Mouse (Mus musculus) ES-Bruce4 (cell line): Measurements from ENCODE around the gene Tbrg4. TPM values are rescaled to one million over a fixed set of nuclear protein-coding genes. Genes with fewer than 3 reads are reported as not detected.
"Not testable (repeated sequence)": the region's sequence is repeated elsewhere in the genome, so short reads cannot be mapped to it uniquely, and the experiment has no call there.

Source experiments
- H3K27ac ChIP-seq: 2 replicates; pipeline ENCODE4 v1.5.1; 2012; ENCODE audit warnings: low read length, inconsistent platforms; ENCODE audit not compliant: insufficient read depth
- H3K27me3 ChIP-seq: 2 replicates; pipeline ENCODE4 v1.6.1; 2012; ENCODE audit warnings: mild to moderate bottlenecking, low read length, inconsistent platforms; ENCODE audit not compliant: control insufficient read depth, poor library complexity, insufficient read depth, severe bottlenecking
- H3K36me3 ChIP-seq: 2 replicates; pipeline ENCODE4 v1.6.1; 2012; ENCODE audit warnings: inconsistent platforms, mild to moderate bottlenecking, low read length, moderate library complexity; ENCODE audit not compliant: control insufficient read depth, poor library complexity, insufficient read depth, severe bottlenecking
- H3K4me1 ChIP-seq: one replicate; pipeline ENCODE4 v1.8.1; 2011; ENCODE audit warnings: low read length; ENCODE audit not compliant: control insufficient read depth, insufficient read depth
- H3K4me3 ChIP-seq: 2 replicates; pipeline ENCODE4 v1.5.1; 2011; ENCODE audit warnings: low read depth, mild to moderate bottlenecking, low read length
- H3K9ac ChIP-seq: 2 replicates; pipeline ENCODE4 v1.6.1; 2012; ENCODE audit warnings: low read depth, mild to moderate bottlenecking, inconsistent platforms; ENCODE audit not compliant: poor library complexity, severe bottlenecking
- H3K9me3 ChIP-seq: replicated peaks from 2 replicates; pipeline ENCODE4 v1.6.1; 2012; ENCODE audit warnings: mild to moderate bottlenecking, low read length, inconsistent platforms; ENCODE audit not compliant: control insufficient read depth, poor library complexity, insufficient read depth, severe bottlenecking
- CTCF ChIP-seq: IDR thresholded peaks from one replicate; pipeline ENCODE4 v1.8.1; 2011; ENCODE audit warnings: low read depth, low read length
- EP300 ChIP-seq: IDR thresholded peaks from 2 replicates; pipeline ENCODE4 v1.6.1; 2011; ENCODE audit warnings: low read depth, low read length; ENCODE audit not compliant: insufficient read depth
- POLR2A ChIP-seq: IDR thresholded peaks from one replicate; pipeline ENCODE4 v1.8.1; 2011; ENCODE audit warnings: low read length; ENCODE audit not compliant: insufficient read depth
- polyA plus RNA-seq: library from polyadenylated mRNA; stranded (reverse); fragments of >200 nt; gene quantifications from 2 replicates; pipeline ENCODE4 v1.2.4, GENCODE M21; 2011; ENCODE audit warnings: low read depth; ENCODE audit not compliant: missing spikeins, insufficient read depth, insufficient read length

The Tbrg4 gene
- polyA plus RNA-seq, 1 experiment: 92.5 TPM

- H3K27me3 ChIP-seq: no peaks in the 10 kb centered on the region
- no peak overlapping the region for H3K4me3 ChIP-seq
- H3K9me3 ChIP-seq: no peaks in the 10 kb centered on the region
- H3K36me3 ChIP-seq: no peaks in the 10 kb centered on the region
- H3K4me1 ChIP-seq: no peaks in the 10 kb centered on the region
- H3K9ac ChIP-seq: no peak overlapping the region
- TF ChIP-seq EP300: no peak
- no peak for TF ChIP-seq POLR2A
- TF ChIP-seq CTCF: no peak
- no peak overlapping the region for H3K27ac ChIP-seq
Observed at GRCm38 (mm10) chr11:6666634-6667033, 40.8 kb upstream of the Tbrg4 start.

- Histone ChIP-seq H3K27ac (no peak overlapping the region), H3K27me3 (no peaks in the 10 kb centered on the region), H3K36me3 (no peaks in the 10 kb centered on the region), H3K9ac (no peak overlapping the region), H3K4me1 (no peaks in the 10 kb centered on the region), H3K4me3 (no peak overlapping the region), H3K9me3 (no peaks in the 10 kb centered on the region)
- TF ChIP-seq CTCF (no peak), POLR2A (no peak), EP300 (no peak)
Observed at GRCm38 (mm10) chr11:6661206-6661605, 35.3 kb upstream of the Tbrg4 start.

GRCm38 (mm10) chr11:6658271-6658670, 32.4 kb upstream of the Tbrg4 start, which contains the start of gene Ramp3:
TSS of gene Ramp3 (plus strand) at chr11:6658521.
- Histone ChIP-seq H3K9ac (peak within 1 kb of the TSS; percentile 43; the same call in 1 of the 2 replicates), H3K36me3 (no peaks in the 10 kb centered on the region), H3K27ac (no peak within 1 kb of the TSS), H3K27me3 (no peaks in the 10 kb centered on the region), H3K4me3 (peak within 1 kb of the TSS; percentile 71), H3K9me3 (no peaks in the 10 kb centered on the region), H3K4me1 (no peaks in the 10 kb centered on the region)
- no peak for TF ChIP-seq CTCF
- no peak for TF ChIP-seq EP300

- Histone ChIP-seq H3K4me1 (no peaks in the 10 kb centered on the region), H3K27ac (no peak overlapping the region), H3K9me3 (no peaks in the 10 kb centered on the region), H3K36me3 (no peaks in the 10 kb centered on the region), H3K4me3 (no peak overlapping the region), H3K9ac (no peak overlapping the region), H3K27me3 (no peaks in the 10 kb centered on the region)
- TF ChIP-seq CTCF: peak; percentile 27
- TF ChIP-seq POLR2A: no peak
- no peak for TF ChIP-seq EP300
Observed at GRCm38 (mm10) chr11:6654903-6655302, 29.0 kb upstream of the Tbrg4 start.

- H3K27me3 ChIP-seq, H3K4me1 ChIP-seq, H3K9ac ChIP-seq, H3K36me3 ChIP-seq, H3K9me3 ChIP-seq, H3K4me3 ChIP-seq, H3K27ac ChIP-seq: not testable (repeated sequence)
Observed at GRCm38 (mm10) chr11:6652978-6653377, 27.1 kb upstream of the Tbrg4 start.

GRCm38 (mm10) chr11:6650519-6650918, 24.7 kb upstream of the Tbrg4 start:
- Histone ChIP-seq H3K4me3 (no peak overlapping the region), H3K4me1 (no peaks in the 10 kb centered on the region)
- TF ChIP-seq POLR2A (no peak), CTCF (no peak), EP300 (no peak)

More at GRCm38 (mm10) chr11:6650519-6650918, 24.7 kb upstream of the Tbrg4 start:
- no peaks in the 10 kb centered on the region for H3K36me3 ChIP-seq
- H3K9ac ChIP-seq: no peak overlapping the region
- H3K9me3 ChIP-seq: no peaks in the 10 kb centered on the region
- no peaks in the 10 kb centered on the region for H3K27me3 ChIP-seq
- H3K27ac ChIP-seq: no peak overlapping the region
